Mouse (Mus musculus) skeletal muscle tissue, adult 2 months (tissue): Measurements from ENCODE around the gene Fam117b.

Experiments
- DNase-seq: peaks from one replicate; pipeline ENCODE4 v3.0.0-alpha.2; 2012; ENCODE audit warnings: low read depth, low spot score

The Fam117b gene

GRCm38 (mm10) chr1:59967291-59967690 is 54.5 kb downstream of the Fam117b start:
- DNase-seq, result no peak

- no peak for DNase-seq
These were observed 73.8 kb downstream of the Fam117b start for GRCm38 (mm10) chr1:59986626-59987025.

DNA sequence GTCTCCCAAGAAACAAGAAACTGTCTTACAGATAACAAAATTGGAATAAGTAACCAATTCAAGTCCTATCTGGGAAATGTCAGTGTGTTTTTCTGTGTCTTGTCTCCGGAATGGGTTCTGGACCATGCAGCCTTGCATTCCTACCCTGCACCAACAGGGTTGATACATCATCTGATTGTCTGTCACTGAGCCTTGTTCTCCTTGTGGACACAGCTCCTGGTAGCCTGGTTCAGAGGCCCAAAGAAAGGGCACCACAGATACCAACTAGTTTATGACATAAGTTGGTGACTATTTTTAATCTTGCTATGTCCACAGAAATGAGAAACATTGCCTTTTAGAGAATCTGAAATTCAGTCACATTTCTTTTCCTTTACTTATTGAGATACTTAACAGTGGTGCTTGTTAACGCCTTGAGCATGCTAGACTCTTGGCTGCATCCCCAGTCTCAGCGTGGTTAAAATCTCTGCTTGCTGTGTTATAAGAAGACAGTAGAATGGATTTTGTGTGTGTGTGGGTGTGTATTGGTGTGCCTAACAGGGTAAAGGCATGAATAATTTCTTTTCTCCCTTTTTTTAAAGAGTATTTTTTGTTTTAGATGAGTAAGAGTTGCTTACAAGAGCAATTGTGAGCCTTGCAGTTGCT is 74.7 kb downstream of the Fam117b start:
- no peak for DNase-seq

DNA sequence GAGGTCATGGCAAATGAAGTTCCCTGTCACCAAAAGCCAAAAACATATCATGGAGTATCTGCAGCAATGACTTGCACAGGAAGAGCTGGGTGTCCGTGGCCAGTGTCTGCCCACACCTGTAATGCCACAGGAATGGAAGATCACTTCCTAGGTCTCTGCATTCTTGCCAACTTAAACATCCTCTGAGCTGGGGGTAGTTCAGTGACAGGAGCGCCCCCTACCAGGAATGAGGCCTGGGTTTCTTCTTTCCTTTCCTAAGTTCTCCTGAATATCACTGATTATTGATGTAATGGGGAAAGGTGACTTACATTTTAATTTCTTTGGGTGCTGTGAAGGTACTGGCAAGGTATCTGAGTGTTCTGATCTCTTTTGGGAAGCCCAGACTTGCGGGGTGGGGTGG is 82.8 kb downstream of the Fam117b start:
- no peak for DNase-seq

GRCm38 (mm10) chr1:59997352-59997751 is 84.5 kb downstream of the Fam117b start:
- DNase-seq, result no peak

DNA sequence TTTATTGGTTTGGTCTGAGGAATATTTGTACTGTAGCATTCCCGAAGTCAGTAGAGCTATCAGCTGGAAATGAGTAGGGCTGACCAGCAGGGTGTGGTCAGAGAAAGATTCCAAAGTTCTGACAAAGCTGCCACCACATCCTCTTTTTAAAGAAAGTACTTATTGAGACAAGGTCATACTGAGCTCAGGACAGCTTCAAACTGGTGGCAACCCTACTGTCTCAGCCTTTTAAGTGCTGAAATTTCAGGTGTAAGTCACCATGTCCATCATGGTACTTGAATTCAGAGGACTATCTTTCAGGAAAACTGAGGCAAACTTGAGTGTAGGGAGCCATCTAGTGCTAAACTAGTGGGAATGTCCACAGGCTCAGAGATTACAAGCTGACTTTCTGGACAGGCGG is 87.5 kb downstream of the Fam117b start:
- DNase-seq, result peak; percentile 25

- DNase-seq, result no peak
These were observed 94.5 kb downstream of the Fam117b start for GRCm38 (mm10) chr1:60007337-60007736.

- no peak for DNase-seq
These were observed 95.9 kb downstream of the Fam117b start for GRCm38 (mm10) chr1:60008743-60009142.

GRCm38 (mm10) chr1:60013779-60014178 is 101.0 kb downstream of the Fam117b start:
- no peak for DNase-seq

GRCm38 (mm10) chr1:60015511-60015910 is 102.7 kb downstream of the Fam117b start:
- DNase-seq, result no peak

DNA sequence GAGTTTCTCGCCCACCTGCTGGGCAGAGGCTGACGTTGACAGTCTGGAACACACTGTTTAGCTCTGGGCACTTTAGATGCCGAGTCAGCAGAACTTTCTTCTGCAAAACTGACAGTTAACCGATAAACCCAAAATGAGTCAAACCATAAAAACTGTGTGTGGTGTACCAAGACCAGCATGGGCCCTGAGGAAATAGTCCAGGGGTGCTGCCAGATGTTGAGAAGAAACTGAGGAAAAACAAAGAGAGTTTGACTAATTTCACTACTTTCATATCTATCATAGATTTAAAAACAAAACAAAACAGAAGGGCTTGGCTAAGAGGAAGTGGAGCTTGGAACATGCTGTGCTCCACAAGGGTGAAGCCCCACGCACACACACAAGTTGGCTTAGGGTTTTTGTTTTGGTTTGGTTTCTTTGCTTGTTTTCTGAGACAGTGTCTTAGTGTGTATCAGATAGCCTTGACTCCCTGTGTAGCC is 103.4 kb downstream of the Fam117b start:
- DNase-seq, result peak; percentile 14

- no peak for DNase-seq
These were observed 104.2 kb downstream of the Fam117b start for GRCm38 (mm10) chr1:60017031-60017469.
